Mouse (Mus musculus): ENCODE results near the gene Chrna5. TPM values are rescaled to one million over a fixed set of nuclear protein-coding genes. Genes with fewer than 3 reads are reported as not detected.
"Not testable (repeated sequence)": the region's sequence is repeated elsewhere in the genome, so short reads cannot be mapped to it uniquely, and the experiment has no call there.

Gene Chrna5
- polyA plus RNA-seq, 1 experiment: not detected

- TF ChIP-seq USF1 (IDR thresholded peaks at IDR 0.05; ENCODE audit: low read depth): no peak
- H3K36me3 ChIP-seq (ENCODE audit: control insufficient read depth, insufficient read depth): no peaks in the 10 kb centered on the region
- peaks cover 3% of the 10 kb centered on the region for H3K79me2 ChIP-seq (ENCODE audit: control insufficient read depth, insufficient read depth)
- no peak overlapping the region for H3K4me3 ChIP-seq
- no peaks in the 10 kb centered on the region for H3K27me3 ChIP-seq (ENCODE audit: control insufficient read depth, insufficient read depth, insufficient read length)
- H3ac ChIP-seq (ENCODE audit: control insufficient read depth, insufficient read length): no peak overlapping the region
- no peak overlapping the region for H3K4me2 ChIP-seq (ENCODE audit: low read depth)
Observed at GRCm38 (mm10) chr9:54946256-54946655, 34.4 kb upstream of the Chrna5 start.

GRCm38 (mm10) chr9:54949465-54949864 lies 31.2 kb upstream of the Chrna5 start:
- TF ChIP-seq MAX (IDR thresholded peaks at IDR 0.05; ENCODE audit: low read depth): no peak
- TF ChIP-seq CEBPB (IDR thresholded peaks at IDR 0.05; ENCODE audit: insufficient read depth, poor library complexity, severe bottlenecking): no peak
- TF ChIP-seq MYOD1 (IDR thresholded peaks at IDR 0.05; ENCODE audit: control insufficient read depth in 1 of 3, insufficient read length in 2 of 3, low read depth in 2 of 3): no peak
- TF ChIP-seq MYOG (IDR thresholded peaks at IDR 0.05; ENCODE audit: control insufficient read depth in 1 of 3, insufficient read depth in 1 of 3, insufficient read length in 2 of 3, low read depth in 2 of 3): no peak
- no peak for TF ChIP-seq POLR2AphosphoS2 (IDR thresholded peaks at IDR 0.05; ENCODE audit: insufficient read length, low read depth)
- TF ChIP-seq E2F4 (IDR thresholded peaks at IDR 0.05; ENCODE audit: insufficient read depth): no peak
- TF ChIP-seq POLR2A (IDR thresholded peaks at IDR 0.05; ENCODE audit: insufficient read length, low read depth): no peak
- TF ChIP-seq SRF (IDR thresholded peaks at IDR 0.05; ENCODE audit: control insufficient read depth, insufficient read length, low read depth): no peak
- TF ChIP-seq TCF3 (IDR thresholded peaks at IDR 0.05; ENCODE audit: insufficient read length, low read depth): no peak
- Histone ChIP-seq H3K27me3 (ENCODE audit: control insufficient read depth, insufficient read depth, insufficient read length) (no peaks in the 10 kb centered on the region), H3K36me3 (ENCODE audit: control insufficient read depth, insufficient read depth) (peaks cover 13% of the 10 kb centered on the region), H3K4me2 (ENCODE audit: low read depth) (no peak overlapping the region), H3K4me3 (peak overlapping the region; percentile 71), H3K79me2 (ENCODE audit: control insufficient read depth, insufficient read depth) (peaks cover 22% of the 10 kb centered on the region), H3ac (ENCODE audit: control insufficient read depth, insufficient read length) (no peak overlapping the region)

- H3K4me3 ChIP-seq: peak overlapping the region; percentile 71
- H3K27me3 ChIP-seq (ENCODE audit: control insufficient read depth, insufficient read depth, insufficient read length): not testable (repeated sequence)
- peaks cover 15% of the 10 kb centered on the region for H3K36me3 ChIP-seq (ENCODE audit: control insufficient read depth, insufficient read depth)
- H3K79me2 ChIP-seq (ENCODE audit: control insufficient read depth, insufficient read depth): peaks cover 22% of the 10 kb centered on the region
- H3ac ChIP-seq (ENCODE audit: control insufficient read depth, insufficient read length): peak overlapping the region; percentile 100
- peak overlapping the region; percentile 56 for H3K4me2 ChIP-seq (ENCODE audit: low read depth)
Observed at GRCm38 (mm10) chr9:54950162-54950561, 30.5 kb upstream of the Chrna5 start.

GRCm38 (mm10) chr9:54950575-54951321 lies 29.9 kb upstream of the Chrna5 start, which contains the start of the genes Psma4 and AY074887:
Gene Psma4, plus strand, starts transcription at chr9:54950790.
Gene AY074887, minus strand, starts transcription at chr9:54950998.
- H3K36me3 ChIP-seq (ENCODE audit: control insufficient read depth, insufficient read depth): peaks cover 15% of the 10 kb centered on the region
- no peaks in the 10 kb centered on the region for H3K27me3 ChIP-seq (ENCODE audit: control insufficient read depth, insufficient read depth, insufficient read length)
- peak within 1 kb of the TSS; percentile 74 for H3K4me2 ChIP-seq (ENCODE audit: low read depth)
- H3K4me3 ChIP-seq: peak within 1 kb of the TSS; percentile 71
- TF ChIP-seq REST (IDR thresholded peaks at IDR 0.05; ENCODE audit: insufficient read depth, insufficient read length) (no peak), POLR2A (IDR thresholded peaks at IDR 0.05; ENCODE audit: insufficient read length, low read depth) (peak; percentile 74), MYOG (IDR thresholded peaks at IDR 0.05; ENCODE audit: control insufficient read depth in 1 of 3, insufficient read depth in 1 of 3, insufficient read length in 2 of 3, low read depth in 2 of 3) (no peak), TCF3 (IDR thresholded peaks at IDR 0.05; ENCODE audit: insufficient read length, low read depth) (no peak), E2F4 (IDR thresholded peaks at IDR 0.05; ENCODE audit: insufficient read depth) (no peak), USF1 (IDR thresholded peaks at IDR 0.05; ENCODE audit: low read depth) (peak; percentile 85), SRF (IDR thresholded peaks at IDR 0.05; ENCODE audit: control insufficient read depth, insufficient read length, low read depth) (no peak), TCF12 (IDR thresholded peaks at IDR 0.05; ENCODE audit: insufficient read depth, poor library complexity, severe bottlenecking) (no peak), MYOD1 (IDR thresholded peaks at IDR 0.05; ENCODE audit: control insufficient read depth in 1 of 3, insufficient read length in 2 of 3, low read depth in 2 of 3) (no peak), MAX (IDR thresholded peaks at IDR 0.05; ENCODE audit: low read depth) (no peak), CEBPB (IDR thresholded peaks at IDR 0.05; ENCODE audit: insufficient read depth, poor library complexity, severe bottlenecking) (no peak), POLR2AphosphoS2 (IDR thresholded peaks at IDR 0.05; ENCODE audit: insufficient read length, low read depth) (peak; percentile 78)
- H3K79me2 ChIP-seq (ENCODE audit: control insufficient read depth, insufficient read depth): peaks cover 22% of the 10 kb centered on the region
- H3ac ChIP-seq (ENCODE audit: control insufficient read depth, insufficient read length): peak within 1 kb of the TSS; percentile 100

- peaks cover 30% of the 10 kb centered on the region for H3K36me3 ChIP-seq (ENCODE audit: control insufficient read depth, insufficient read depth)
- TF ChIP-seq POLR2A (IDR thresholded peaks at IDR 0.05; ENCODE audit: insufficient read length, low read depth) (no peak), USF1 (IDR thresholded peaks at IDR 0.05; ENCODE audit: low read depth) (no peak)
- no peaks in the 10 kb centered on the region for H3K79me2 ChIP-seq (ENCODE audit: control insufficient read depth, insufficient read depth)
- no peak overlapping the region for H3ac ChIP-seq (ENCODE audit: control insufficient read depth, insufficient read length)
- no peak overlapping the region for H3K4me2 ChIP-seq (ENCODE audit: low read depth)
- no peak overlapping the region for H3K4me3 ChIP-seq
- no peaks in the 10 kb centered on the region for H3K27me3 ChIP-seq (ENCODE audit: control insufficient read depth, insufficient read depth, insufficient read length)
Observed at GRCm38 (mm10) chr9:54961059-54961458, 19.6 kb upstream of the Chrna5 start.
